Mouse (Mus musculus) kidney, postnatal 25 days (tissue): ENCODE measurements at regions not wholly inside any gene's neighbourhood (a gene's known extent, or its start where the extent isn't known, plus 50 kb on each side); places are given as distances from the start of the nearest gene placed in this dataset.

Experiments
- DNase-seq, 2 experiments: peaks; one replicate each; pipeline ENCODE4 v3.0.0; 2021; ENCODE audit warnings: mixed read lengths in 2 of 2

DNA sequence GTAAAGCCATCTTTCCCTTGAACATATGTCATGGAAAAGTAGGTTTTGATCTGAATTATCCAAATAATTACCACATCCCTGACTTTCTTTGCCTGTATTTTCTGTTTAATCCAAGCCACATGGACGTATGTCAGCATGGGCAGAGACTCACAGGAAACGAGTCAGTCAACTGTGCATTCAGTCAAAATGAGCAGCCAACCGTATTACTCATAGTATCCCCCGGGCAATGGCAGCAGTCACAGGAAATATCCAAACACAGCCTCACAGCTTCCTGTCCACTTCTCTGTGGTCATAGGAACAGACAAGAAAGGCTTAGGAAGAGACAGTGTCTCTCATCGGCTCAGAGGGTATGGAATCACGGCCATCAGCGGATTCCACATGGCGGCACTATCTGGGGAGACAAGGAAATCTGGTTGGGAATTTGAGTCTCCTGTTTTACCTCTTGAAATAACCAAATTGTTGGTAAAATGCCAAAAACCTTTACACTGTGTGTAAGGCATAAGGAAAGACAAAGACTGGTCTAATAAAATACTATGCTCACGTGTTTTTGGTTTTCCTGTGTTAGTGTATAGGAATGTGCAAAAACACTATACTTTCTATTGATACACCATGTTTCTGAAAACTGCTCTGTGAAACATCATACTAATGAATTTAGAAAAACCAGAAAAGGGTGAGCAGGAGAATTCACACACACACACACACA, 313.5 kb upstream of the Nfe2l3 start:
- no peak for DNase-seq

DNA sequence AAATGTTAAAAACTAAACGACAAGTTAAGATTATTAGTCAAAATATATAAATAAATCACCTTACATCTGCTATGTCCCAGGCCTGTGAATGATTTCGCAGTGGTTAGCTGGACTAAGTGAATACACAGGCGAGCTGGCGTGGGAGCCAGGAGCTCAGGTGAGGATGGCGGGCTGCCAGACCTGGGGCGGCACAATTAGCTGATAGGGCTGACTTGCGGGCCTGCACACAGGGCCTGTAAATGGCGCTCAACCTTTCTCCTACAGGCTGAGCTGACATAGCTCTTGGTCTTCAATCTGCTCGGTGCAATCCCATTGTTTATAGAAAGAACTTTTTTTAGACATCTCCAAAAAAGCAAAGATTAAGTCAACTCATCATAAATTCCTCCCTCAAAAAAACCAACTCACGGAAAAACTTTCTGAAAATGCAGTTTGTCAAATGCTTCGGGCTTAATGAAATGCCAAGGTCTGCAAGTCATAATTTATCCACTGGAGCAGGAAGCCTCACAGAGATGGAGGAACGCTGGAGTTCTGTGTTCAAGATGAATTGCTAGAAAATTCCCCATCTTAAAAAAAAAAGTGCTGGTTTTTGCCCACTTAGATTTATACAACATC, 312.7 kb upstream of the Nfe2l3 start:
- DNase-seq = peak; percentile 62 to 67

DNA sequence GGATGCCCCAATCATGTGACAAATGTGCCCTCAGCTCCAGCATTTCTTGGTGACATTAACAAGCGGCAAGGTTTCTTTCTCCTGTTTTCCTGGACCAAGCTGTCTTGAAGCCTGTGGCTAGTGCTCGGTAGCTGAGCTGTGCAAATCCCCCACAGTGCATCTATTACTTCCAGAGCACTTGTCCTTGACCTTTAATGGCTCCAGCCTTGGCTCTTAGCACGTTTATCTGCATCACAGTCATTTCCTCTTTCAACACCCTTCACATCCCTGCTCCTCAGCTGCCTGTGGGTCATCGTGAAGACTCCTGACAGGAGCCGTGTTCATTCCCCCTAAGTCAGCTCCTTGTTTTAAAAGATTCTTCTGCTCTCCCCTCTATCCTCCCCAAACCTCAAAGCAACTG, 309.5 kb upstream of the Nfe2l3 start:
- no peak for DNase-seq

DNA sequence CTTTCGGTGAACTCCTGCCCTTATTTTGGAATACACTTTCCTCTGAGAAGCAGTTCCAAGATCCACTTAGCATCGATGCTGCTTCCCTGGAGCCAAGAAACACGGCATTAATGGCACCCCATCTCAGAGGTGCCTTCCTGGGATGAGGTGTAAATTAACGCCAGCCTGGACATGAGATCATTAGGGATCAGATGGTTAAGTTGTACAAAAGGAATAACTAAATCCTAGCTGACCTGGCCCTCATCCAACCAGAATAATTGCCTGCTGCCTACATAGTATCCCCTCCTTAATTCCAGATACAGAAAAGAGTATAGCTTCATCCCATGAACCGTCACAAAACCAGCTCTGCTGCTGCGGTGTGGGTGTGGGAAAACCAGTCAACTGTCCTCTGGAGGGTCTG, 304.6 kb upstream of the Nfe2l3 start:
- DNase-seq = no peak

DNA sequence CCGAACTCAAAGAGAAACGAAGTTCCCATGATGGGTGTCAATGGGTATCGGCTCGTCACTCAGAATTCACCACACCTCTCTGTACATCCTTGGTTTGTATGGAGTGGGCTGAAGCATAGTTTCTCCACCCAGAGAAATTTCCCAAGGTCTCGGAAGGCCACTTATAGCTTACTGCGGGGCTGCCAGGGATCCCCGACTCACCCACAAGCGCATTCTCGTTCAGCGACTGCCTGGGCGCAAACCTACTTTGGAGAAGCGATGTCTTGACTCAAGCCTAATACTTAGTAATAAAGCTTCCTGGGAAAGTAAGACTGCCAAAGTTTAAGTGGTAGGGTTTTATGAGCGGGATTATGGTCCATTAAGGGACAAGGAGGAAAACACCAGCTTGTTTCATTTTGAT, 303.4 kb upstream of the Nfe2l3 start:
- DNase-seq = no peak

DNA sequence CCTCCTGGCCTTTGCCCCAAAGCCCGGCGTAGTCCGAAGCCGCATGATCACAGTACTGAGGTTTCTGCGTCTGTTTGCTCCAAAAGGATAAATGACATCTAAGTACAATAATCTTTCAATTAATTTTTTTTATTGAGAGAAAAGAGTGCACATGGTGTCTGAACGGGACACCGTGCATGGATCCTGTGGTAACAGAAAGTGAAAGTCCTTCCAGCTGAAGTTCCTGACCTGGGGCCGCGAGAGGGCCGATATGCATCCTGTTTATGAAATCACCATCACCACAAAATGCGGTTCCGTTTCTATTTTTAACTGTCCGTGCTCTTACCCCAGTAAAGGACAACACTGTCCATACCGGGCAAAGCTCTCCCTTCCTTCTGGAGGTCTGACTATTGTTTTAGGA, 302.9 kb upstream of the Nfe2l3 start:
- peak; percentile 55 to 62 for DNase-seq

DNA sequence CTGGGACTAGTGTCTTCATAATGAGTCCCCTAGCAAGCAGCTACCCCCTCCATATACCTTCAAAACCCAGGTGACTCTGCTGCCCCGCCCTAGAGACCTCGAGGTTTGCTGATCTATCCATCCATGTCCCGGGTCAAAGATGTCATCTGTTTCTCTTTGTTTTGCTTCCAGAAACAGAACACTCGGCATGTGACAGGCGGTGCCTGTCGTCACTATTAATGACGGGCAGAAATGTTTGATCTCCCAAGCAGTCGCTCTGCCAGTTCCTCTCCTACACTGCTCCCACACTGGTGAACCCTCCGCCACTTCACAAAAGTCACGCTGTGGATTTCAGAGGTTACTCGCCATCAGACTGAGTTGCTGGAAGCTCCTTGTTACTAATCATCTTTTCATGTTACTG, 287.7 kb upstream of the Nfe2l3 start:
- DNase-seq = no peak

DNA sequence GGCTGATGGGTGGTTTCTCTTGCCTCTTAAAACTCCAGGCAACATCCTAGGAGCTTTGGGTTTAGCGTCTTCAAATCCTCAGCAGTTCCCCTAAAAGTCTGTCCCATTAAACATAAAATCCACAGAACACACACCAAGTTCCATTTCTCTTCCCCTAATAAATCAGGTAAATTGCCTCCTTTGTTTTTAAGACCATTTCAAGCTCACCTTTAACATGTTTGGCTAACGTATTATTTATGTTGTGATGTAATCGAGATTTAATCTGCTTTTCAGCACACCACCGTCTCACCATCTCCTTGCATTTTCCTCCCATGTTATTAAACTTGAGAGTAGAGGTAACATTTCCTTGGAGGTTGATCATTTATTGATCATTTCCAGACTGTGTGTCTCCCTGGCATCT, 286.6 kb upstream of the Nfe2l3 start:
- DNase-seq = no peak

DNA sequence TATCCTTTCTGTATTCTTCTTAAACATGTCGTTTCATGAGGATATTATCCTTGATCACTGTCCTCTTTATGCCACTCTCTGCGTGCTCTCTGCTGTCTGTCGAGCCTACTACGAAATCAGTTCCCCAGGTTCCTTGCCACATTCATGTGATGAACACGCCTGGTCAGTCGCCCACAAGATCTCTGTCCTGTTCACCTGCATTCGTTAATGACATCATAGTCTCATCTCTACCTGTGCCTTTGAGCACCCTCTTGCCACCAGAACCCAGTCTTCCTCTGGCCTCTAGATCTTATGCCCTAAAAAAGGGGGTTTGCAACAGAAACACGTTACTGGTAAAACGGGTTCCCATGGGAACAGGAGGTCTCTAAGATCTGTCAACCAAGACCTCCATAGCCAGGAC, 283.6 kb upstream of the Nfe2l3 start:
- no peak for DNase-seq

DNA sequence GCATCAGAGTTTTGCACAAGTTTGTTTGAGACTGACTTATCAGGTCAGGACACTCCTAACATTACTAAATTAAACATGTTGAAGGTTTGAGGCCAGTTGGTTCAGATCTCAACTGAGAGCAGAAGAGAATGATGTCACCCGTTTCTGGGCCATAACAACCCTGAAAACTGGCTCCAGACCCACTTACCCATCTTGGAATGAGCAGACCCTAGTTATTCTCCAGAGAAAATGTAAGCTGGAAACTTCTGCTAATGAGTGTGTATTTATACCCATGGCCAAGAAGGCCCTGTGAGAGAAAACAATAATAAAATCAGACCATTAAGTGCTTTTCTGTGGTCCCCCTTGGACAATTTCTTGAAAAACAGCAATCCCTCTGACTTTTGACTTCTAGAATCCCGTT, 282.4 kb upstream of the Nfe2l3 start:
- no peak for DNase-seq

DNA sequence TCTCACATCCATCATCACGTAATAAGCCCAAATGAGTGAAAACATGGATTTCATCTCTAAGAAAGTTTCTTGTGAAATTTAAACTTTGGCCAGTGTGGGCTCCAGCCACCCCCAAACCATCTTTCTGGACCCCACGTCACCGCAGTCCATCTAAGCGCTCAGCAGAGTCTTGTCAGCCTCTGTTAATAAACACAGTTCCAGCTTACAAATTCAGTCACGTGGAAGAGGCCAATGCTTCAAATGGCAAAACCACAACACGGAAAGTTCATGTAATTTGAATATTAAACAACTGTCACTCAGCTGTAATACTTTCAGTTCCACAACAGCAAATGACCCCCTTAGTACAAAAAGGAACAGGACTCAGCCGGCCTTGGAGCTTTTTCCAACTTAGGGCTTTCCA, 282.0 kb upstream of the Nfe2l3 start:
- no peak for DNase-seq

DNA sequence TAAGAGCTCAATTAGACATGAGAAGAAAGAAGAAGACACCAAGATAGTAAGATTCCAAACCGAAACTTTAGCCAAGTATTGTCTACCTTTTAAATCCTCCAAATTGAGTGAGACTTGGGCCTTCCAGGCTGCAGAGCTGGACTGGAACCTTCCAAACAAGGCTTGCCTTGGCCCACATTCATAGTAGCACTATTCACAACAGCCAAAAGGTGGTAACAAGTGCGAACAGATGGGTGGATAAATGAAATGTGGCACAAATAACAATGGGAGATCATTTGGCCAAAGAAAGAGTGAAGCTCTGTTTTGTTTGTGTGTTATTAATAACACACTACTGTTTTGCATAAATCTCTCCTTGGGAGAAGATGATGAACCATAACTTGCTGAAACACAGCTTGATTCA, 281.6 kb upstream of the Nfe2l3 start:
- no peak for DNase-seq

DNA sequence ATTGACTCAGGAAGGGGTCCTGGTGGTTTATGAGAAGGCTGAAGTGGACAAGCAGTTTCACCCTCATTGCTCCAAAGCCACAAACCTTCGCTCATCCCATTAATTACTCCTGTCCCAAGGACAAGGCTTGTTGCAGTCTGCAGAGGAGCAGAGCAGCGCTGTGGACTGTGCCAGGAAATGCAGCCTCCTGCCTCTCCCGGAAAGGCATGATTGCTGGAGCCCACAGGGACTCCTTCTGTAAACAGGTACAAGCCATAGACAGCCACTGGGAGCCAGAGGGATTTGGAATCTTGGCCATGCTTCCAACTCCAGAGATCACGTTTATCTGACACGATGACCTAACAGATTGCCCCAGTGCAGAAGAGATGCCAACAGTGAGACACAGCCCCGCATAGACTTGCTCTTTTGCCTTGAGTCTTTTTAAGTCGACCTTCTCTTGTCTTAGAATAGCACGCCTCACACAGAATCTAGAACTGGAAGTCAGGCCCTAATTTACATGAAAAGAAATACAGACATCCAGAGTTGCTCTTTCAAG, 275.6 kb upstream of the Nfe2l3 start:
- no peak for DNase-seq

DNA sequence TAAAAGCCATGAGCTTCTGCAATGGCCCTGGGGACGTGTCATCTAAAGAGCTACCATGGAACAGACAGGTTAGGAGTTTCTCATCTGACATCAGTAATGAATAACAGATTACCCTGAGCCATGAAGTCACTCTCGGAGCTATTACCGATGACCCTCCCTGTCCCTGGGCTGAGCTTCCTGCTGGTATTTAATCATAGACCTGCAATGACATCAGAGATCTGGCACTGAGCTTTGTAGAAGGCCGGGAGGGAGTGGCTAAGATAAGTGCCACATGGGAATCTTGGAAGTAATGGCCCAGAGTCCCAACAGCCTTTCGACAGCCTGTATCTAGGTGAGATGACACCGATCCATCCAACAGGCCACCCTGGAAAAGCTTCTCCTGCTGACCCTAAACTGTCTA, 271.3 kb upstream of the Nfe2l3 start:
- no peak for DNase-seq

DNA sequence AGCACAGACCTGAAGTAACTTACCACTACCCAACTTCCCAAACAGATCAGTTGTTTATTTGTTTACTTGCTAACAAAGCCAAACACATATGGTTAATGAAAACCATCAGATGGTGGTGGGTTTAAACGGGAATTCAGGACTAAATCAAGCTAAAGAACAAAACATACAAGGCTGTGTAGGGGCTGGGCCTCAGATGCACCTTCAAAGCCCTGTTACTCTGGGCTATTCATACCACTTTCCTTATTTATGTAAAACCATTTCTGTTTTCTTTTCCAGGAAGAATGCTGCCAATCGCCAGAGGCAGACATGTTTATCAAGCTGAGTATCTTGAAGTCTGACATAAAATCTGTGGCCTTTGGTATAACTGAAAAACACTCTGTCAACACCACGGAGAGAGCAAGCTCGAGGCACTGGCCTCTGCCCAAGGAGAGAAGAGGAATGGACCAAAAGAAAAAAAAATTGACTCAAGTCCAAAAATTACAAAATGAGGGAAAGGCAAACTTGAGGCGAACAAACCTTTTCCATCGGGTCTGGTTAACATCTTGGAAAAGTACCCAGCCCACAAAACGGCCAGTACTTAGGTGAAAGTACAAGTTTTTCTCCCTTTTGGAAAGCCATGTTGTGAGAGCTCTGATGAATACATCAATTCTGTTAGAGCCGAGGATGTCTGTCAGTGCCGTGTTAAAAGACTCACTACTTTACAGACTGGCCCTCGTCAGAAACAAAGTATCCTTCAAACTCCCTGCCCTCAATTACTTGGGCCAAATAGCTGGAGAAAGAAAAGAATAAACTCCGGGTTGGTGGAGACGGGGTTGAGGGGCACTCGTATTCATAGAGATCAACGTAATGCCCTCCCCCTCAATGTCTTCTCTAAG, 270.0 kb upstream of the Nfe2l3 start:
- DNase-seq = no peak

DNA sequence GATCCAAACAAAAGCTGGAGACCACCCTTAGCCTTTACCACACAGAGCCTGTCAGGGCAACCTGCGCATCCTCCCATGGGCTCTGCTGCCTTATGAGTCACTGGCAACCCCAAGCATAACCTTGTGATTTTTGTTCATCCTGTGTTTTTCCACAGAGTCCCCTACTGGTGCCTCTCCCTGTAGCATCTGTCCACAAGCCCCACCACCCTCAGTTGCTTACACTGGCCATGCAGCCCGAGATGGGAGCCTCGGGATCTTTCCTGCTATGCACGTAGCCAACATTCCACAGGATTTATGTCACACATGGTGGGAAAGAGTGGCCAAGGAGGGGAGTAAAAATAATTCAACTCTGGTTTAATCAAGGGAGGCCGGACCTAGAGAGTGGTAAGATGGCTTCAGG, 269.2 kb upstream of the Nfe2l3 start:
- DNase-seq = no peak

DNA sequence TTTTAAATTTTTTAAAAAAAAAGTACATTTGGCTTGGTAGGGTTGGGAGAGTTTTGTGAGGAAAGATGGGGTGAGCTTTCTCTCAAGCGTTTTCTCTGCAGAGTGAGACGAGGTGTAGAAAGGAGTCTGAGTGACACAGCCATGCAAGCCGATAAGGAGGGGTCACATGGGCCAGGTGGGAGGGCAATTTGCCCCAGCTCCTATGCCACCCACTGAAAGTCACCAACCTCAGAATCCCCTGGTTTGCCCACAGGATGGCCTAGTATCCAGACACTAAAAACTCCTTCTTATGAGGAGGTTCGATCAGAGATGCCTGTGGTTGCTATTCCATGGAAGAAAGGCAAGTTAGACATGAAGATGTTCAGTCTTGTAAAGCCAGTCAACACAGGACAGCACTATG, 268.6 kb upstream of the Nfe2l3 start:
- DNase-seq = no peak

DNA sequence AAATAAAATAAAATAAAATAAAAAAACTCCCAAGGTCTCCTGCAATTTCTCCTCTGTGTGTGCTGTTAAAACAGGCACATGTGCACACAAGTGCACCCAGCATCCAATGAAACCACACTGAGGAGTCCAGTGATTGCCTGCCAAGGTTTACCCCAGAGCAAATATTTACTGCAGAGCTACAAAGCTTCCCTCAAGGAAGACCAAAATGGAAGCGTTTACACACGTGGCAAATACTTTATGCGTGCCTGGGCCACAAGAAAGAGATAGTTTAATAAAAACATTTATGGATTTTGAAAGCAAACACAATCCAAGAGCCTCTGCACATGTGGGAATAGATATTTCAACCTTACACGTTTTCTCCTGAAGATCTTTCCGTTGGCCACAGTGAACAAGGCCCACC, 265.4 kb upstream of the Nfe2l3 start:
- DNase-seq = no peak

DNA sequence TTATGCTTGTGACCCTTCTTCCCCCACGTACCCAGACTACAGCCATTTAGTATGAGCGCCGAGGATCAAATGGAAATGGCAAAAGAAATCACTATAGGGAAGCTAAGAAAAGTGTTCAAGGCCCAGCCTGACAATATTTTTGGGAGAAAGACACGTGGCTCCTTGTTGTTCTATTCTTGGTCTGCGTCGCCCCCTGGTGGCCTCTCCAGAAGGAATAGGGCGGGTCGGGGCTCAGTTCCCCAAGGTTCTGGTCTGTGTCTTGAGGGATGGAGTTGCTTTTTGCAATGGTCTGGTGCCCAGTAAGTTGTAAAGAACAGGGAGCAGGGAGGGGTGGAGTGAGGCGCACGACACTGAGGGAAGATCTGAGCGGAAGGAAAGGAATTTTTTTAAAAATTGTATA, 264.4 kb upstream of the Nfe2l3 start:
- peak; percentile 81 to 90 for DNase-seq

DNA sequence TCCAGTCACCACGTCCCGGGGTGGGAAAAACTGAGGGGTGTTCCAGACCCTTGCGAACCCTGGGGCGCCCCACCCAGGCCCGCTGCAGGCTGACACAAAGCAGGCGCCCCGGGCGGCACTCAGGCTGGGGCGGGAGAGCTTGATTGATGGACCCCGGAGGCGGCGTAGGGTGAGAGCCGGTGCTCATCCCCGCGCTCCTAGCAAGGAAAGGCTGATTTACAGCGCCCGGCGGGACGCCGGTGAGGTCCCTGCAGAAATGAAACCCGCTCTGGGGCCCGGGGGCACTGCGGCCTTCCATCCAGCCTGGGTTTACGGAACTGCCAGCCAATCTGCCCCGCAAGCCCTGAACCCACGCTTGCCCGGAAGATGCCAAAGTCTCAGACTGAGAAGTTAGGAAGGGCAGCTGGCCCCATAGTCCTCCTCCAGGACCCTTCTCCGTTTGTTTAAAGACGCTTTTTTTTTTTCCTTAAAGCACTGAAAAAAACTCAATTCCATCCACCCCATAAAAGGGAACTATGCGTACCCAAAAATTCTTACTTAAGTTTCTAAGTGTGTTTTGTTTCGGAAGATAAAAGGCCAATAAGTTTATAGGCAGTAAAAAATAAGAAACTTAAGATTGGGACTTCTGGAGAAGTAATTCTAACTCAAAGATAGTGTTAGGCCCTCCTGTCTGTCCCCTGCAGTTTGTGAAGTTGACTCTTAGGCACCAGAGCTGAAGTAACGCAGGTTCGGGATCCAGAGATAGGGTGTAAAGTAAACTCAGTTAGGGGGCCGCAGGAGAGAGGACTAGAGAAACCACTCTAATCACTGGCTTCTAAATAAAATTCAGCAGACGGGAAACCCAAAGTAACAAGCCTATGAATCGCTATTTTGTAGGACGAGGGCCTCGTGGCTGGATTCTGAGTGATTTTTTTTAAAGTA, 263.4 kb upstream of the Nfe2l3 start:
- peak; percentile 28 to 56 for DNase-seq

DNA sequence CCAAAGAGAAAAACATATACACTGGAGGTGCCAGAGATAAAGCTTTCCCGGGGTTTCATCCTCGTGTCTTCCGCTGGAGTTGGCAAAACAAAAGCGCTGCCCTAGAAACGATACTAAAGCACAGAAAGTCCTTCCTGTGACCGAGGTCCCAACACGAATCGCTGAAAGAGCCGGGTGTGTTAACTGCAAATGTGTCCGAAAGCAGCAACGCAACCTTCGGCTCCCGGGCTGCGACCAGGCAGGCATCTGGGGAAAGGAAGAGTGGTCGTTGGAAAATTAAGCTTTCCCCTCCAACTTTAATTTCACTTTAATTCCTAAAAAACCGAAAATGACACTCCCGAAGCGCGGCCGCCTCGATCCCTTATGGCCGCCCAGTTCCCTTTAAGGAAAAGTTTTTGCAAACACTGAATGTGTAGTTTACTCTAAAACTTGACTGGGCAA, 262.5 kb upstream of the Nfe2l3 start:
- DNase-seq = peak; percentile 43 to 59

DNA sequence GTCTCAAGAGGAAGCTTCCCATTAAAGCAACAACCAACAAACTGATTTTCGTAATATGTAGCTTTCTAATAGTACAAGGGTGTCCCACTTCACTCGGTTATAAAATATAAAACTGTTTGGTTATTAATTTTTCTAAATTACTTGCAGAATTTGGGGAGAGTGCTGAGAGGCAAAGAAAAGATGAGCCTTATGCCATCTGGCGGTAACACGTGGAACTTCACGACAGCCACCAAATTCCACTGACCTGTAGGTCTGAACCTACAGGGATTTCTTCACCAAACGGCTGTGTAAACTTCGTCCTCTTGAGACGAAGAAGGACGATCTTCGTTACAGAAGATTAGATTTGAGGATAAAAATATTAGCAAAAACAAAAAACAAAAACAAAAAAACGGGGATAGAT, 262.1 kb upstream of the Nfe2l3 start:
- peak; percentile 71 to 78 for DNase-seq

DNA sequence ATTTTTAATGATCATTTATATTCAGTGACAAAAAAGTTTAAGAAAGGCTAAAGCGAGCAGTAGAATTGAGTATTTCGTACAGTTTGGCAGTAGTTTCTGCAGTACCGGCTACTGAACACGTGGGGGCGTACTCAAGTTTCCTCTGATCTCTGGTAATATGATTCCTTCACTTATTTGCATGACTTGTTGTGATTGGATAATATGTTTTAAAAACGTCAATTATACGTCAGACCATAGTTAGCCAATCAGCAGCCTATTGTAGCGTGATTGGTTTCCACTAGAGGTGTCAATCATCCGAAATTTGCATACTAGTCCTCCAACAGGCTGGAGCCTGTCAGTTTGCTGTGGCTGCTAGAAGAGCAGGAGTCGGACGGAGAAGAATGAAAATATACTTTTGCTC, 261.6 kb upstream of the Nfe2l3 start:
- peak; percentile 70 to 87 for DNase-seq
